Mouse (Mus musculus) hindbrain, embryonic 14.5 days (tissue): ENCODE results near the gene Lrmp. TPM values are rescaled to one million over a fixed set of nuclear protein-coding genes. Genes with fewer than 3 reads are reported as not detected.

ENCODE experiments used
- polyA plus RNA-seq: library from polyadenylated mRNA; unstranded; fragments of >200 nt; fragmentation: Nextera tagmentation; extraction: Ambion mirVana; gene quantifications from 2 replicates; pipeline ENCODE4 v1.2.1, GENCODE M21; 2014

Lrmp gene
- polyA plus RNA-seq, 1 experiment from 2014 or later, result 0.78 TPM

Other genes with a start within 250 kb of the Lrmp start
- 101 and 123 TPM in 2 replicates for gene Bcat1, start 39.5 kb upstream of the Lrmp start, polyA plus RNA-seq
- gene Casc1, start 95.4 kb downstream of the Lrmp start, polyA plus RNA-seq, result 1.3 and 1.4 TPM in 2 replicates
- gene Etfrf1, start 95.5 kb downstream of the Lrmp start, polyA plus RNA-seq, result 27.6 and 29.7 TPM in 2 replicates
- 109 and 115 TPM in 2 replicates for gene Kras, start 134.6 kb downstream of the Lrmp start, polyA plus RNA-seq